Mouse (Mus musculus) embryonic stem cell, embryonic (primary cell): ENCODE measurements around the gene Olfr1512.
"Not testable (repeated sequence)": the region's sequence is repeated elsewhere in the genome, so short reads cannot be mapped to it uniquely, and the experiment has no call there.

Experiments
- CTCF ChIA-PET, 4 experiments: fragments of 300-600 bp in 2 of 4; fragments of 350-600 bp in 2 of 4; sonication (Branson Sonifier 250); formaldehyde crosslinking; loops; one replicate each; lab custom pipeline; 2022; ENCODE audit warnings: inconsistent platforms in 2 of 4; lab: Charles Lee
- POLR2A ChIA-PET, 4 experiments: fragments of 300-600 bp in 2 of 4; fragments of 350-600 bp in 2 of 4; sonication (Branson Sonifier 250); formaldehyde crosslinking; loops; one replicate each; lab custom pipeline; 2022; ENCODE audit warnings: antibody characterized with exemption in 4 of 4, inconsistent platforms in 1 of 4; lab: Charles Lee

Gene Olfr1512

GRCm38 (mm10) chr14:52379068-52379467 is at the start of gene Olfr1512:
Olfr1512 (minus strand) TSS chr14:52379168.
- POLR2A ChIA-PET, result interaction anchor here in 2 of 4 experiments (0.6 to 0.7 kb wide), 2 partner anchors 69 to 457 kb away, joined by 3 to 8 read pairs; no protein-coding TSS in a partner anchor
- CTCF ChIA-PET, result interaction anchor here in 1 of 4 experiments (0.7 kb wide), 1 partner anchor 24 kb away, joined by 4 read pairs; no protein-coding TSS in a partner anchor

GRCm38 (mm10) chr14:52427686-52428085 is 48.7 kb upstream of the Olfr1512 start:
- ChIA-PET CTCF (no interaction called here), POLR2A (no interaction called here)

- POLR2A ChIA-PET, result no interaction called here
- CTCF ChIA-PET, result no interaction called here
These were observed 35.3 kb upstream of the Olfr1512 start, which contains the start of gene Olfr1510 for GRCm38 (mm10) chr14:52414273-52414672. Olfr1510 (minus strand) TSS chr14:52414373.

GRCm38 (mm10) chr14:52410142-52410919 is 31.4 kb upstream of the Olfr1512 start:
- POLR2A ChIA-PET, result not testable (repeated sequence)

GRCm38 (mm10) chr14:52397279-52397678 is 18.3 kb upstream of the Olfr1512 start, which contains the start of gene Olfr1511:
Olfr1511 (minus strand) TSS chr14:52397379.
- ChIA-PET POLR2A (no interaction called here), CTCF (no interaction called here)

More at GRCm38 (mm10) chr14:52410142-52410919, 31.4 kb upstream of the Olfr1512 start:
- CTCF ChIA-PET, result not testable (repeated sequence)

GRCm38 (mm10) chr14:52390084-52390848 is 11.3 kb upstream of the Olfr1512 start:
- CTCF ChIA-PET, POLR2A ChIA-PET: not testable (repeated sequence)

GRCm38 (mm10) chr14:52368741-52369140 is 10.2 kb downstream of the Olfr1512 start:
- CTCF ChIA-PET, result no interaction called here
- POLR2A ChIA-PET, result no interaction called here

GRCm38 (mm10) chr14:52356308-52356707 is 22.7 kb downstream of the Olfr1512 start, which contains the start of gene Olfr1513:
Olfr1513 (minus strand) TSS chr14:52356408.
- ChIA-PET CTCF (no interaction called here), POLR2A (no interaction called here)

- POLR2A ChIA-PET, result interaction anchor here (0.6 to 2.5 kb wide), 19 partner anchors 14 to 292 kb away, joined by 3 to 10 read pairs (median 3); partner anchors contain the start of genes Chd8 (in 2 of the 4), Hnrnpc (in 1 of the 4), Mettl3 (in 1 of the 4) and Rab2b (in 1 of the 4)
- CTCF ChIA-PET, result interaction anchor here (0.5 to 2.0 kb wide), 22 partner anchors 9 to 437 kb away, joined by 3 to 9 read pairs (median 4); partner anchors contain the start of genes Hnrnpc (in 1 of the 4), Rab2b (in 1 of the 4), Sall2 (in 1 of the 4) and Tox4 (in 1 of the 4)
These were observed 39.5 kb downstream of the Olfr1512 start for GRCm38 (mm10) chr14:52339512-52339852.

GRCm38 (mm10) chr14:52338751-52339511 is 40.0 kb downstream of the Olfr1512 start:
- ChIA-PET CTCF (interaction anchor here (0.5 to 2.0 kb wide), 25 partner anchors 9 to 443 kb away, joined by 3 to 10 read pairs (median 4); partner anchors contain the start of genes Arhgef40 (in 1 of the 4), Rab2b (in 1 of the 4), Sall2 (in 1 of the 4) and Tox4 (in 1 of the 4)), POLR2A (interaction anchor here (0.6 to 2.5 kb wide), 18 partner anchors 13 to 291 kb away, joined by 3 to 10 read pairs (median 3); partner anchors contain the start of genes Chd8 (in 2 of the 4), Hnrnpc (in 1 of the 4), Mettl3 (in 1 of the 4) and Rab2b (in 1 of the 4))

GRCm38 (mm10) chr14:52332171-52332570 is 46.8 kb downstream of the Olfr1512 start:
- POLR2A ChIA-PET, result interaction anchor here in 1 of 4 experiments (0.6 to 1.9 kb wide), 3 partner anchors 9 to 28 kb away, joined by 4 to 6 read pairs (median 5); partner anchors contain the start of gene Mettl3
- CTCF ChIA-PET, result interaction anchor here in 1 of 4 experiments (1.0 kb wide), 1 partner anchor 13 kb away, joined by 5 read pairs; no protein-coding TSS in a partner anchor

- ChIA-PET CTCF (interaction anchor here in 1 of 4 experiments (0.7 kb wide), 1 partner anchor 14 kb away, joined by 3 read pairs; no protein-coding TSS in a partner anchor), POLR2A (interaction anchor here in 3 of 4 experiments (0.7 to 0.9 kb wide), 3 partner anchors 52 to 273 kb away, joined by 3 read pairs; partner anchors contain the start of genes Hnrnpc (in 1 of the 3), Rab2b (in 1 of the 3) and Tox4 (in 1 of the 3))
These were observed 47.8 kb downstream of the Olfr1512 start for GRCm38 (mm10) chr14:52331069-52331750.

GRCm38 (mm10) chr14:52327910-52328812 is 50.8 kb downstream of the Olfr1512 start, which contains the start of gene Sall2:
Sall2 (minus strand) TSS chr14:52328762.
- POLR2A ChIA-PET, result interaction anchor here in 3 of 4 experiments (0.5 to 2.4 kb wide), 8 partner anchors 10 to 212 kb away, joined by 3 to 8 read pairs (median 4); partner anchors contain the start of gene Mettl3 (in 1 of the 3)
- CTCF ChIA-PET, result interaction anchor here in 3 of 4 experiments (0.7 to 1.1 kb wide), 5 partner anchors 11 to 49 kb away, joined by 3 read pairs; partner anchors contain the start of gene Tox4 (in 2 of the 3)

GRCm38 (mm10) chr14:52327375-52327901 is 51.5 kb downstream of the Olfr1512 start:
- POLR2A ChIA-PET, result interaction anchor here in 3 of 4 experiments (0.6 to 2.4 kb wide), 5 partner anchors 11 to 95 kb away, joined by 3 to 8 read pairs (median 4); no protein-coding TSS in a partner anchor
- CTCF ChIA-PET, result interaction anchor here in 3 of 4 experiments (0.6 to 0.9 kb wide), 4 partner anchors 15 to 422 kb away, joined by 3 to 4 read pairs (median 3); partner anchors contain the start of gene Tox4 (in 1 of the 3)

- POLR2A ChIA-PET, result interaction anchor here (0.6 to 2.5 kb wide), 5 partner anchors 9 to 303 kb away, joined by 3 to 9 read pairs (median 6); no protein-coding TSS in a partner anchor
- CTCF ChIA-PET, result interaction anchor here (0.5 to 1.1 kb wide), 8 partner anchors 9 to 443 kb away, joined by 3 to 5 read pairs (median 3); no protein-coding TSS in a partner anchor
These were observed 53.1 kb downstream of the Olfr1512 start for GRCm38 (mm10) chr14:52325890-52326289.
